Mouse (Mus musculus) retina, postnatal 7 days (tissue): ENCODE measurements around the gene Map2k5.
A peak's percentile ranks its signal among the peaks of the same experiment; 100 is the strongest.

Source experiments
- DNase-seq: peaks from one replicate; pipeline ENCODE4 v3.0.0-alpha.2; 2012; ENCODE audit warnings: low read depth, low spot score

Gene Map2k5

GRCm38 (mm10) chr9:63146126-63146855 is 231.4 kb downstream of the Map2k5 start:
- DNase-seq: no peak

- no peak for DNase-seq
Observed at GRCm38 (mm10) chr9:63145249-63146125, 232.2 kb downstream of the Map2k5 start.

GRCm38 (mm10) chr9:63144502-63145248 is 233.0 kb downstream of the Map2k5 start:
- DNase-seq: no peak

- DNase-seq: no peak
Observed at GRCm38 (mm10) chr9:63143641-63144501, 233.8 kb downstream of the Map2k5 start.

- DNase-seq: no peak
Observed at GRCm38 (mm10) chr9:63143227-63143626, 234.5 kb downstream of the Map2k5 start.

GRCm38 (mm10) chr9:63142335-63143036 is 235.2 kb downstream of the Map2k5 start:
- no peak for DNase-seq

- DNase-seq: no peak
Observed at GRCm38 (mm10) chr9:63141641-63142334, 235.9 kb downstream of the Map2k5 start.

GRCm38 (mm10) chr9:63140211-63140610 is 237.5 kb downstream of the Map2k5 start:
- no peak for DNase-seq

GRCm38 (mm10) chr9:63139661-63140060 is 238.0 kb downstream of the Map2k5 start:
- no peak for DNase-seq

GRCm38 (mm10) chr9:63138481-63138967 is 239.2 kb downstream of the Map2k5 start:
- DNase-seq: no peak

GRCm38 (mm10) chr9:63137615-63137915 is 240.1 kb downstream of the Map2k5 start:
- DNase-seq: no peak

GRCm38 (mm10) chr9:63136756-63137614 is 240.7 kb downstream of the Map2k5 start:
- no peak for DNase-seq

GRCm38 (mm10) chr9:63136241-63136640 is 241.5 kb downstream of the Map2k5 start:
- DNase-seq: no peak

- DNase-seq: peak; percentile 63
Observed at GRCm38 (mm10) chr9:63135801-63136200, 241.9 kb downstream of the Map2k5 start.

- no peak for DNase-seq
Observed at GRCm38 (mm10) chr9:63135356-63135755, 242.3 kb downstream of the Map2k5 start.

- no peak for DNase-seq
Observed at GRCm38 (mm10) chr9:63133659-63134058, 244.0 kb downstream of the Map2k5 start.

GRCm38 (mm10) chr9:63132673-63133601 is 244.8 kb downstream of the Map2k5 start:
- DNase-seq: peak; percentile 86
